Mouse (Mus musculus) embryonic fibroblast, embryonic 13.5 days (primary cell): Measurements from ENCODE around the gene Usp7. TPM values are rescaled to one million over a fixed set of nuclear protein-coding genes. Genes with fewer than 3 reads are reported as not detected.

Source experiments
- H3K27ac ChIP-seq: 2 replicates; pipeline ENCODE4 v1.5.1; 2012; ENCODE audit warnings: low read length, control low read depth, inconsistent platforms; ENCODE audit not compliant: insufficient read depth
- H3K4me1 ChIP-seq: 2 replicates; pipeline ENCODE4 v1.6.1; 2011; ENCODE audit warnings: low read length; ENCODE audit not compliant: control insufficient read depth, insufficient read depth
- H3K4me3 ChIP-seq: 2 replicates; pipeline ENCODE4 v1.5.1; 2011; ENCODE audit warnings: mild to moderate bottlenecking, control low read depth, low read length; ENCODE audit not compliant: insufficient read depth
- CTCF ChIP-seq: IDR thresholded peaks from 2 replicates; pipeline ENCODE4 v1.5.1; 2011; ENCODE audit warnings: mild to moderate bottlenecking, control low read depth, low read length, moderate library complexity, borderline replicate concordance; ENCODE audit not compliant: insufficient read depth
- POLR2A ChIP-seq: IDR thresholded peaks from 2 replicates; pipeline ENCODE4 v1.6.1; 2011; ENCODE audit warnings: low read depth, mild to moderate bottlenecking, control low read depth, low read length, moderate library complexity
- polyA plus RNA-seq: library from polyadenylated mRNA; stranded (reverse); fragments of >200 nt; gene quantifications from 2 replicates; pipeline ENCODE4 v1.2.4, GENCODE M21; 2011; ENCODE audit warnings: low read depth; ENCODE audit not compliant: missing spikeins, insufficient read length

The Usp7 gene
- polyA plus RNA-seq, 1 experiment: 118 TPM

GRCm38 (mm10) chr16:8714851-8715250 is 77.3 kb downstream of the Usp7 start:
- H3K4me3 ChIP-seq: no peak overlapping the region
- no peak overlapping the region for H3K27ac ChIP-seq
- H3K4me1 ChIP-seq: peaks cover 13% of the 10 kb centered on the region
- TF ChIP-seq POLR2A (no peak), CTCF (no peak)

DNA sequence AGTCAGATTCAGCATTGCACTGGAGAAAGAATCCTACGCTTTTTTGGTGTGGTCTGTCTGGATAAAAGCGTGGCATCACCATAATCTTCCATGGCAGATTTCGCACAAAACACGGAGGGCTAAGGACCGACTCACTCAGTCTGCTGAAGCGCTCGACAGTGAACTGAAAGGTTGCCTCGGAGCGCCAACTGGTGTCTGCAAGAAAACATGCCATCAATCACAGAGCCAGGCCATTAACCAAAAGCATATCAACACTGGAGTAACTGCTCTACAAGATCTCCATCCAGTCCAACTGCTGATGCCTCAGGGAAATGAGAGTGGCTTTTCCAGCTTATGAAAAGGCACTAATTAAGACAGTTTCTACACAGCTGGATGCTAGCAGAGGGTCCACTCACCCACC is 80.1 kb downstream of the Usp7 start:
- TF ChIP-seq CTCF: no peak
- no peak for TF ChIP-seq POLR2A
- Histone ChIP-seq H3K4me1 (peaks cover 10% of the 10 kb centered on the region), H3K4me3 (no peak overlapping the region), H3K27ac (no peak overlapping the region)

DNA sequence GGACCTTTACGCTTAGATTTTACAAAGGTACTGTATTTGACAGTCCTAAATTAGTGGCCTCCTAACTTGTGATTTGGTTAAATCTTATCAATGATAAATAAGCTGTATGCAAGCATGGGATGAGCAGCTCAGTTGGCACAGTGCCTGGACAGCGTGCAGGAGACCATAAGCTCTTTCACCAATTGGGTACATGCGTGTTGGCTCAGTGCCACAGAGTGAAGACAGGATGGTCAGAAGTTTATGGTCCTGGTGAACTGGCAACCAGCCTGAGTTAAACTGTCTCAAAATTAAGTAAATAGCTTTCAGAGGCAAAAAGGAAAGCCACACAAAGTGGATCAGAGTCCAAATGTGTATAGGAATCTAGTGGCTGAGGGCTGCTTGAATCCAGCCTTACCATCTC is 91.5 kb downstream of the Usp7 start:
- no peak for TF ChIP-seq CTCF
- TF ChIP-seq POLR2A: no peak
- no peak overlapping the region for H3K27ac ChIP-seq
- H3K4me3 ChIP-seq: no peak overlapping the region
- H3K4me1 ChIP-seq: no peaks in the 10 kb centered on the region

DNA sequence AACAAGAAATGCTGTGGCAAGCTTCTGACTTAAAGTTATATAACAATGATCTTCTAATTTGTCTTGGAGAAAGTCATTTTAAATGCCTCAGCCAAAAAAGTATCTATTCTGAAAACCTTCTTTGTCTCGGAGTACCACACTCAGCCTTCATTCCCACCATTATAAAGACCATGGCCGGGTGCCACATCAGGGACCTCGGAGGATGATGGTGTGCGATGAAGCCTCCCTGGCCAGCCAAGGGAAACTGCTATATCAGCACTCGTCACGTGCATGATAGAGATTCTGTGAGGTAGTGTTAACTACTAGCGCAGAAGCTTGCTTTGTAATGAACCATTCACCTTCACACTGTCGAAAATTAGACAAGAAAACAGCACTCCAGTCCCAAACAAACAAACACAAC is 92.6 kb downstream of the Usp7 start:
- TF ChIP-seq POLR2A (no peak), CTCF (no peak)
- Histone ChIP-seq H3K4me1 (no peaks in the 10 kb centered on the region), H3K27ac (no peak overlapping the region), H3K4me3 (no peak overlapping the region)

GRCm38 (mm10) chr16:8691206-8691605 is 100.9 kb downstream of the Usp7 start:
- no peaks in the 10 kb centered on the region for H3K4me1 ChIP-seq
- TF ChIP-seq CTCF (no peak), POLR2A (no peak)
- H3K4me3 ChIP-seq: no peak overlapping the region
- no peak overlapping the region for H3K27ac ChIP-seq

DNA sequence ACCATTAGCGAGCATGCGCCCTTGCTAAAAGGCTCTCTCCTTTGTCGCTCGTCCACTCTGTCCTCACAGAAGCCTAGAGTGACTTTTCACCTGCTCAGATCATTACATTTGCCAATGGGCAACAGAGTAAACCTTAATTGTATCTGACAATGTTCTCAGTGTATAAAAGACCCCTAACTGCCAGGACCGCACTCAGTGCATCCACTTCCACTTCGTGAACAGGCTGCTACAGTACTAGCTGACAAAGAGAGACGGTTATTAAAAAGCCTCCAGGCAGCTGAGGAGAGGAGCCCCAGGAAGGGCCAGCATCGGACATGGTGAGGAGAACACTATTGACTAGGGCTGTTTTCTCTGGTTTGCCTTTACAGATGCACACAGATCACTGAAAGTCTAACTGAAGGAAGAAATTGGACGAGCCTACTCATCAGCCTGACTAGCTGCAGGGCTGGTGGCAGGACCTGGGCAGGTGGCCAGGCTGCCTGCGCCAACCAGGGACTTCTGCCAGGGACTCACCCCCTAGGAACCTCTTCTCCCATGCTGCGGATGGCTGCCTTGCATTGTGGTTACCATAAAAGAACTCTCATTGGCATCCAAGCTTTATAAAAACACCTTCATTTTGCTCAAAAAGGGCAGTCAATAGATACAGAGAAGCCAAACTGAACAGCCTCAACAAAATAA is 102.0 kb downstream of the Usp7 start:
- Histone ChIP-seq H3K4me3 (no peak overlapping the region), H3K4me1 (no peaks in the 10 kb centered on the region), H3K27ac (no peak overlapping the region)
- TF ChIP-seq POLR2A (no peak), CTCF (no peak)

GRCm38 (mm10) chr16:8687559-8688112 is 104.5 kb downstream of the Usp7 start:
- Histone ChIP-seq H3K27ac (no peak overlapping the region), H3K4me3 (no peak overlapping the region), H3K4me1 (no peaks in the 10 kb centered on the region)
- TF ChIP-seq CTCF (no peak), POLR2A (no peak)

DNA sequence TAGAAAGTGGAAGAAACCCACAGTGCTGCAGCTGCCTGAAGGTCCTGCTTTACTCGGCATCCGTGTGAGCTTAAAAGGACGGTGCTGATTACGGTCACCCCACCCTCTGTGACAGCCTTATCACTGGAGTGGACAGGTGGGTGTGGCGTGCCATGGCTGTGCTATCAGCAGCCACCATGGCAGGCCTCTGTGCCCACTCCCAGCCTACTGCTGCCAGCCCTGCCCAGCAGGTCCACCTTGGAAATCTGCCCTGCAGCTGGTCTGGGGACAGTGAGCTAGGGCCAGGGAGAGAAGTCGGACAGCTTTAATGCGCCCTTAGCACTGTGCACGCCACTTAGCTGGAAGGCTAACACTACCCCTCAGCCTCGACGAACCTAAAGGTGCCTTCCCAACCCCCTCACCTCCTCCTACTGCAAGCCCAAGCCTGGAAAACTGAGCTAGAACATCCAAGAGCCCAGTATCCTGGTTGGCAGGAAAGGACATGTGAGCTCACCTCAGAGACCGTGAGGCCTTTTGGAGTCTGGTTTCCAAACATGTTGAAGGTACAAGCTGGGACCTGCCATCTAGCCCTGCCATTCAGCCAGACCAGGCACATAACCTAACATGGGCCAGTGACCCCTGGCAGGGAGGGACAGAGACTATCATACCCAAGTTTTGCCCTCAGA is 105.1 kb downstream of the Usp7 start:
- Histone ChIP-seq H3K4me1 (no peaks in the 10 kb centered on the region), H3K4me3 (no peak overlapping the region), H3K27ac (no peak overlapping the region)
- TF ChIP-seq CTCF: no peak
- TF ChIP-seq POLR2A: no peak

DNA sequence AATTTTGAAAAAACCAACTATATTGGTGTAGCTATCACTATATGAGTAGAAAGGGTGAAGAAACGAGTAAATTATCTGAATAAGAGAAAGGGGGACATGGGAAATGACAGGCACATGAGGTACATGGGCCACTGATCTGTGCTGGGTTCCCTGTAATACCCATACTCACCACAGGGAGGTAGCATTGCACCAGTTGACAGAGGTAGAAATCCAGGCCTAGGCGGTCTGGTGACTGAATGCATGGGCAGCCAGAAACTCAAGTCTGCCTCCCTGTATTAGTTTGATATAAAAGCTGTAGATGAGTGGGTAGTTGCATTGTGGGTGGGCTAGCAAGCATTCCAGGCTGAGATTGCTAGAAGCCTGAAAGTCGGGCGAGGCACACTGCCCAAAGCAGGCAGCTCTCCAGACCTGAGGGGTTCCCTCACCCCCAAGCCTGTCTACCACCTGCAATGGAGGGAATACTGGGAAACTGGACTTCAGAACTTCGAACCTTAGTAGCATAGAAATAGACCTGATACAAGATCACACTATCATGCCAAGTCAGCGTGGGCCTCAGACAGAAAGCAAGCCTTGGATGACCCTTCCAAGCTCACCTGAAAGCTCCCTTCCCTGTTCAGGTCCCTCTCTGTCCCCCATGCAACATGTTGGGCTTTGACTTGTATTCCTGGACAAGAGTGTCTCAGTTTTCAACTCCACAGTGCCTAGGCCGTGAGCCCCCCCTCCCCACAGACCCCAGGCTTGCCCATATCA is 105.8 kb downstream of the Usp7 start:
- H3K4me1 ChIP-seq: no peaks in the 10 kb centered on the region
- no peak for TF ChIP-seq POLR2A
- peak; percentile 59; the same call in 1 of the 2 replicates for TF ChIP-seq CTCF
- H3K4me3 ChIP-seq: no peak overlapping the region
- no peak overlapping the region for H3K27ac ChIP-seq
